Mouse (Mus musculus): ENCODE measurements around the gene Ugdh. TPM values are rescaled to one million over a fixed set of nuclear protein-coding genes. Genes with fewer than 3 reads are reported as not detected.

Ugdh gene
- polyA plus RNA-seq, 1 experiment from 2014 or later, result 91.0 TPM

DNA sequence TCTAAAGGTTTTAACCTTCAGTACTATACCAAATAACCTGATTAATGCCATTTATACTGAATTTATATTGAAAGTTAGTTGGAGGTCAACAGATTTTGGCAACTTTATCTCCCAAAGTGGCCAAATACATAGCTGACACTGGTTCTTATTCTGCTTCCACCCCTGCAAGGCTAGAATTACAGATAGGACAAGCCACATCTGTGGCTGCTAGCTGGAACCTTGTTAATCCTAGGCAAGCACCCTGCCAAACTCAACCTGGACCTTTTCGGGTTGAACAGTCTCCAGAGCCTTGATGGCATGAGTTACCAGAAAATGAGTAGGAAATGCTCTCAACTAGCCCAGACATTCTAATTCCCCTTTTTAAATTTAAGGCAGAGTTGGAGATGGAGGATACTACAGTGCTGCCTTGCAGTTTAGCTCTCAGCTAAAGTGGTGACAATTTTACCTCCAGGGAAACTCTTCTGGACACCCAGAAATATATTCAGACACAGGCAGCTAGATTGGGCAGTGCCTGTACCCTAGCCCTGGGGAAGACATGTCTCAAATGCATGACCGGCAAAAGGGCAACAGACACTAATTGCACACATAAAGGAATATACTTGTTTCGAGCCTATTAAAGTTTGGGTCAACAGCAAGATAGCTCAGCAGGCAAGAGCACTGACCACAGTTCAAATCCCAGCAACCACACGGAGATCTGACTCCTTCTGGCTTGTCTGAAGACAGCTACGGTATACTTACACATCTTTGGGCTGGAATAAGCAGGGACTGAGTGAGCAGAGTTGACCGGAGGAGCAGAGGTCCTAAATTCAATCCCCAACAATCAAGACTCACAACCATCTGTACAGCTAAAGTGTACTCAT is 48.5 kb downstream of the Ugdh start:
- H3K36me3 ChIP-seq (ENCODE audit: control insufficient read depth, insufficient read depth, low read length), result peaks cover 13% of the 10 kb centered on the region
- no peak for ATAC-seq (replicated peaks; ENCODE audit: insufficient number of reproducible peaks, low FRiP score, low TSS enrichment)
- H3K9me3 ChIP-seq (replicated peaks; ENCODE audit: control insufficient read depth, low read length), result no peaks in the 10 kb centered on the region
- H3K27me3 ChIP-seq (ENCODE audit: control insufficient read depth, insufficient read depth, low read length), result no peaks in the 10 kb centered on the region
- H3K9ac ChIP-seq (ENCODE audit: low read depth, low read length), result no peak overlapping the region
- 0 out of 2 replicates have a peak, but pooled peaks cover 4% of the 10 kb centered on the region for H3K4me1 ChIP-seq (ENCODE audit: control insufficient read depth, insufficient read depth, low read length)
- 79% methylated on average over 6 of the region's 6 CpGs for WGBS (ENCODE audit: insufficient replicate concordance)
- no peak overlapping the region for H3K27ac ChIP-seq (ENCODE audit: low read depth, low read length)
- no peak overlapping the region for H3K4me2 ChIP-seq
- no peak overlapping the region for H3K4me3 ChIP-seq (ENCODE audit: low read depth, low read length)

- Histone ChIP-seq H3K9me3 (replicated peaks; ENCODE audit: control insufficient read depth, low read length) (no peaks in the 10 kb centered on the region), H3K4me2 (no peak overlapping the region), H3K27ac (ENCODE audit: low read depth, low read length) (no peak overlapping the region), H3K4me1 (ENCODE audit: control insufficient read depth, insufficient read depth, low read length) (0 out of 2 replicates have a peak, but pooled peaks cover 4% of the 10 kb centered on the region), H3K27me3 (ENCODE audit: control insufficient read depth, insufficient read depth, low read length) (no peaks in the 10 kb centered on the region), H3K9ac (ENCODE audit: low read depth, low read length) (no peak overlapping the region), H3K4me3 (ENCODE audit: low read depth, low read length) (no peak overlapping the region), H3K36me3 (ENCODE audit: control insufficient read depth, insufficient read depth, low read length) (peaks cover 13% of the 10 kb centered on the region)
- no peak for ATAC-seq (replicated peaks; ENCODE audit: insufficient number of reproducible peaks, low FRiP score, low TSS enrichment)
- WGBS (ENCODE audit: insufficient replicate concordance), result 76% methylated on average over 2 of the region's 2 CpGs
Measured at GRCm38 (mm10) chr5:65385704-65386103, 50.0 kb downstream of the Ugdh start.

DNA sequence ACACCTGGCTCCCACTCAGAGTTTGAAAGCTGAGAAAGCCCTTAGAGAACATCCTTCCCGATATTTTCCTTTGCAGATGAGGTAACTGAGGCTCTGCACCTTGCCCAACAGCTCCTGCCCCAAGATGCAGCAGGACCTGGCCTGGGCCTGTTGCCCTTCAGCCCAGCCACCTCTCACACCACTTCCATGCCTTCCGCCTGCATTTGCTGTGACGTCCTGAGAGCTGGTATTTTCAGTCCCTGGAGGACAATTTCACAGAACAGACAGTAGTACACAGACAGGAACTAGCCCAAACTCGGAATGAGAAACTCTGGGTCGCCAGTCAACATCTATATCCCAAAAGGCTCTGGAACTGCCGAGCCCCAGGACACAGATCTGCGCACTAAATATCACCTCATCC is 61.0 kb downstream of the Ugdh start:
- no peak overlapping the region for H3K4me2 ChIP-seq
- H3K27ac ChIP-seq (ENCODE audit: low read depth, low read length), result no peak overlapping the region
- no peak overlapping the region for H3K4me3 ChIP-seq (ENCODE audit: low read depth, low read length)
- H3K27me3 ChIP-seq (ENCODE audit: control insufficient read depth, insufficient read depth, low read length), result no peaks in the 10 kb centered on the region
- H3K9ac ChIP-seq (ENCODE audit: low read depth, low read length), result no peak overlapping the region
- no peaks in the 10 kb centered on the region for H3K36me3 ChIP-seq (ENCODE audit: control insufficient read depth, insufficient read depth, low read length)
- H3K4me1 ChIP-seq (ENCODE audit: control insufficient read depth, insufficient read depth, low read length), result no peaks in the 10 kb centered on the region
- no peak for ATAC-seq (replicated peaks; ENCODE audit: insufficient number of reproducible peaks, low FRiP score, low TSS enrichment)
- no peaks in the 10 kb centered on the region for H3K9me3 ChIP-seq (replicated peaks; ENCODE audit: control insufficient read depth, low read length)
- WGBS (ENCODE audit: insufficient replicate concordance), result 80% methylated on average over 7 of the region's 7 CpGs

DNA sequence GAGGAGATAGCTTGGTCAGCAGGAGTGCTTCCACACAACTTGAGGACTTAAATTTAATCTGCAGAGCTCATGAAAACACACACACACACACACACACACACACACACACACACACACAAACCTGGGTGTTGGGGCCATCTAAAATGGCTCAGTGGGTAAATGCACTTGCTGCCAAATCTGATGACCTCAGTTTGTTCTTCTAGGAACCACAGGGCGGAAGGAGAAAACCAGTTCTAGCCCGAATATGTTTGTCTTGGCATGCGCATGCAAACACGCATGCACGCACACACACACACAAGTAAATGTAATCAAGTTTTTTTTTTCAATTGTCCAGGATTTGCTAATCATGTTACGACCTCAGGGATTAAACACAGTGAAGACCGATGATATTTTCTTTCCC is 64.2 kb downstream of the Ugdh start:
- Histone ChIP-seq H3K9ac (ENCODE audit: low read depth, low read length) (no peak overlapping the region), H3K36me3 (ENCODE audit: control insufficient read depth, insufficient read depth, low read length) (no peaks in the 10 kb centered on the region), H3K27ac (ENCODE audit: low read depth, low read length) (no peak overlapping the region), H3K27me3 (ENCODE audit: control insufficient read depth, insufficient read depth, low read length) (no peaks in the 10 kb centered on the region), H3K4me2 (no peak overlapping the region), H3K4me3 (ENCODE audit: low read depth, low read length) (no peak overlapping the region), H3K9me3 (replicated peaks; ENCODE audit: control insufficient read depth, low read length) (no peaks in the 10 kb centered on the region), H3K4me1 (ENCODE audit: control insufficient read depth, insufficient read depth, low read length) (no peaks in the 10 kb centered on the region)
- no peak for ATAC-seq (replicated peaks; ENCODE audit: insufficient number of reproducible peaks, low FRiP score, low TSS enrichment)
- 92% methylated on average over 7 of the region's 7 CpGs for WGBS (ENCODE audit: insufficient replicate concordance)

- no peak for ATAC-seq (replicated peaks; ENCODE audit: insufficient number of reproducible peaks, low FRiP score, low TSS enrichment)
- Histone ChIP-seq H3K4me3 (ENCODE audit: low read depth, low read length) (no peak overlapping the region), H3K4me1 (ENCODE audit: control insufficient read depth, insufficient read depth, low read length) (no peaks in the 10 kb centered on the region), H3K27me3 (ENCODE audit: control insufficient read depth, insufficient read depth, low read length) (no peaks in the 10 kb centered on the region), H3K9me3 (replicated peaks; ENCODE audit: control insufficient read depth, low read length) (no peaks in the 10 kb centered on the region), H3K9ac (ENCODE audit: low read depth, low read length) (no peak overlapping the region), H3K27ac (ENCODE audit: low read depth, low read length) (no peak overlapping the region), H3K4me2 (no peak overlapping the region), H3K36me3 (ENCODE audit: control insufficient read depth, insufficient read depth, low read length) (no peaks in the 10 kb centered on the region)
- WGBS (ENCODE audit: insufficient replicate concordance), result 68% methylated on average over 11 of the region's 11 CpGs
Measured at GRCm38 (mm10) chr5:65367837-65368236, 67.9 kb downstream of the Ugdh start.

Other genes starting within 250 kb of the Ugdh start
- gene Wdr19, start 236.3 kb downstream of the Ugdh start, polyA plus RNA-seq (2014; fragmentation: Nextera tagmentation; extraction: Ambion mirVana), result 6.7 and 9.5 TPM in 2 replicates
- gene Rfc1, start 100.3 kb downstream of the Ugdh start, polyA plus RNA-seq (2014; fragmentation: Nextera tagmentation; extraction: Ambion mirVana), result 72.1 and 73.1 TPM in 2 replicates
- 0.07 and 0.29 TPM in 2 replicates for gene Klb, start 87.6 kb downstream of the Ugdh start, polyA plus RNA-seq (2014; fragmentation: Nextera tagmentation; extraction: Ambion mirVana)
- 708 and 716 TPM in 2 replicates for gene Rpl9, start 44.5 kb downstream of the Ugdh start, polyA plus RNA-seq (2014; fragmentation: Nextera tagmentation; extraction: Ambion mirVana)
- 55.2 and 56.2 TPM in 2 replicates for gene Lias, start 44.5 kb downstream of the Ugdh start, polyA plus RNA-seq (2014; fragmentation: Nextera tagmentation; extraction: Ambion mirVana)
- gene Gm43552, start 56.9 kb upstream of the Ugdh start, polyA plus RNA-seq (2014; fragmentation: Nextera tagmentation; extraction: Ambion mirVana), result not detected in 2 replicates
- gene Smim14, start 101.2 kb upstream of the Ugdh start, polyA plus RNA-seq (2014; fragmentation: Nextera tagmentation; extraction: Ambion mirVana), result 92.0 and 108 TPM in 2 replicates
- gene Ube2k, start 101.3 kb upstream of the Ugdh start, polyA plus RNA-seq (2014; fragmentation: Nextera tagmentation; extraction: Ambion mirVana), result 114 and 120 TPM in 2 replicates

Data from heart, embryonic 11.5 days (tissue).